In genomic region chr7:44626068-44626385, GRCm38 (mm10) we compare ENCODE assay signal across 20 mouse cellular contexts. TPM values are rescaled to one million over a fixed set of nuclear protein-coding genes. Genes with fewer than 3 reads are reported as not detected.
"Had no signal": no experiment of that assay in that cellular context is flagged by ENCODE, and none has a peak within 500 bp of the region (broad histone marks: within the 10 kb centered on the region; RNA-seq: fewer than 3 reads in every experiment).

No protein-coding gene starts in this region.

- H3K27me3 ChIP-seq: liver, embryonic 13.5 days; stomach, embryonic 15.5 days had no signal

- H3K9me3 ChIP-seq: liver, embryonic 13.5 days; midbrain, embryonic 10.5 days; midbrain, embryonic 13.5 days; stomach, embryonic 15.5 days had no signal

- H3K4me1 ChIP-seq: liver, embryonic 13.5 days; stomach, embryonic 15.5 days had no signal

- H3K27ac ChIP-seq: liver, embryonic 13.5 days; midbrain, embryonic 10.5 days; midbrain, embryonic 13.5 days; neural tube, embryonic 13.5 days; stomach, embryonic 15.5 days had no signal

- H3K9ac ChIP-seq: liver, embryonic 13.5 days; midbrain, embryonic 13.5 days; neural tube, embryonic 13.5 days; stomach, embryonic 15.5 days had no signal

- DNase-seq: kidney, postnatal 10 days; kidney, postnatal 36 days; layer of hippocampus, adult 9-11 months; liver, embryonic 13.5 days; lung, adult 2 months; retina, postnatal 1 day; right cerebral cortex, postnatal 25 days; spleen, adult 18-20 months; thymus, adult 18-20 months; thymus, postnatal 36 days had no signal

- H3K4me2 ChIP-seq: liver, embryonic 13.5 days; midbrain, embryonic 13.5 days; neural tube, embryonic 13.5 days; stomach, embryonic 15.5 days had no signal

- H3K4me3 ChIP-seq: liver, embryonic 13.5 days; megakaryocyte, embryonic 14.5 days; midbrain, embryonic 10.5 days; midbrain, embryonic 13.5 days; myocyte; neural tube, embryonic 13.5 days; stomach, embryonic 15.5 days had no signal

- ATAC-seq: midbrain, embryonic 13.5 days; midbrain, embryonic 16.5 days had no signal

- H3K36me3 ChIP-seq: liver, embryonic 13.5 days; midbrain, embryonic 10.5 days; midbrain, embryonic 13.5 days; neural tube, embryonic 13.5 days; stomach, embryonic 15.5 days had no signal

RNA-seq across cellular contexts. Expression of gene Myh14, which starts 44.6 kb away (rescaled TPM):
- total RNA-seq: monocyte, adult 5-6 weeks; neutrophil, adult 5-6 weeks had no signal

RNA-seq across cellular contexts. Expression of gene Napsa, which starts 53.8 kb away (rescaled TPM):
- total RNA-seq: layer of hippocampus, postnatal 25 days had no signal
- polyA plus RNA-seq: myocyte had no signal
